Mouse (Mus musculus) left cerebral cortex, adult 11 months (tissue): ENCODE measurements at regions not wholly inside any gene's neighbourhood (a gene's known extent, or its start where the extent isn't known, plus 50 kb on each side); places are given as distances from the start of the nearest gene placed in this dataset.

ENCODE experiments used
- DNase-seq: peaks from one replicate; pipeline ENCODE4 v3.0.0; 2022; ENCODE audit warnings: low spot score

- DNase-seq, result no peak
Measured at GRCm38 (mm10) chr7:37388843-37389702, 384.4 kb downstream of the Zfp536 start.

GRCm38 (mm10) chr7:37389703-37390087 lies 383.7 kb downstream of the Zfp536 start:
- DNase-seq, result no peak

DNA sequence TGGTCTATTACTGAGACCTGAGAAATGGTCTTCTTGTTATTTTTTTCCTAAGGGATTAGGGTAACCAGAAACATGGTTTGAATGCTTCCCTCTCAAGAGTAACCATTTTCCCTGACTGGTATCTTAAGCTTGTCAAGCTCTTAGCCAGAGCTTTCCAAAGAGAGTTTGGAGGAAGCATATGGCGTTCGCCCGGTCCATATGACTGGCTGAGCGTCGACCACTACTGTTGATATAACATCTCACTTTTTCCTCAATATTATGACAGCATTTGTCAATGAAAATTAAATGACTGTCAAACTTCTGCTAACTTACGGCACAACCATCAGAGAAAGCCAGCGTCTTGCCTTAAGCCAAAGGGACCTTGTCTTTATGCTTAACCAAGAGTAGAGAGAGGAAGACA lies 383.2 kb downstream of the Zfp536 start:
- no peak for DNase-seq

DNA sequence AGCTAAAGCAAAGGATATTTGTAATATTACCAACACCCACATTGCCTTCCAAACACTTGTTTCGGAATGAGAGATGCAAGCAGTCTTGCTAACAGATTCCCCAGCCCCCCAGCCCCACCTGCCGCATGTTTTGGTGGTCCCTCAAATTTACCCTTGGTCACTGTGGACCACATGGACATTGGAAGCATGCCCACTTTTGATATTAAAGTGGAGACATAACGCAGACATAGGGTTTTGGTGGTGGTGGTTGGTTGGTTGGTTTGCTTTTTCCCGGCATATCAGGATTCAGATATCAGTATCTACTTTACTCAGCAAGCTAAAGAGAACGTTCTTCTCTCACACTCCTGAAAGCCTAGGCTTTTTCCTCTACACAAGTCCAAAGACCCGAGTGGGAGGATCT lies 381.3 kb downstream of the Zfp536 start:
- DNase-seq, result no peak

DNA sequence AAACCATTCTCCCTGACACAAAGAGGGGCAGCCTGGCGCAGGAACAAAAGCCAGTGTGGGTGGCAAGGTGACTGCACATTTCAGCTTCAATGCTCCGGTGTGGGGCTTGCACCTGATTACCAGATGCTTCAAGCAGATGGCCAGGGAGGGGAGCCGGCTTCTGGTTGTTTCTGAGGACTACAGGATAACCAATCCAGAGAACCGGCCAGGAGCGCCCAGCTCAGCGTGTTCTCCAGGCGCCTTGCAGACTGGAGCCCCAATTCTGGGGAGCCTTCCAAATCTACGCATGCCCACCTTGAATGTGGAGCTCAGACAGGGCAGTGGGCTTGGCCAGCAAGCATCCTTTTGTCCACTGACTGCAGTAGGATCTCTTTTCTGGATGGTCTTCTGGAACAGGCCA lies 380.8 kb downstream of the Zfp536 start:
- no peak for DNase-seq

GRCm38 (mm10) chr7:37393071-37393470 lies 380.4 kb downstream of the Zfp536 start:
- DNase-seq, result no peak

GRCm38 (mm10) chr7:37394965-37395426 lies 378.4 kb downstream of the Zfp536 start:
- DNase-seq, result no peak

- no peak for DNase-seq
Measured at GRCm38 (mm10) chr7:37395881-37396513, 377.4 kb downstream of the Zfp536 start.

- DNase-seq, result no peak
Measured at GRCm38 (mm10) chr7:37403483-37403882, 370.0 kb downstream of the Zfp536 start.

GRCm38 (mm10) chr7:37413350-37413749 lies 360.1 kb downstream of the Zfp536 start:
- DNase-seq, result no peak

GRCm38 (mm10) chr7:37421704-37422103 lies 351.7 kb downstream of the Zfp536 start:
- DNase-seq, result no peak
